Mouse (Mus musculus): ENCODE data around the gene Focad.

GRCm38 (mm10) chr4:88194256-88194655 is 99.8 kb downstream of the Focad start:
- TF ChIP-seq POLR2A (IDR thresholded peaks at IDR 0.05; ENCODE audit: control insufficient read depth, extremely low read depth, insufficient read depth, low read length, poor library complexity) (no peak), CTCF (IDR thresholded peaks at IDR 0.05; ENCODE audit: borderline replicate concordance, control insufficient read depth, extremely low read depth, insufficient read depth, low read length, poor library complexity) (no peak)
